Mouse (Mus musculus) megakaryocyte, embryonic 14.5 days (primary cell): ENCODE measurements around the gene Hist1h2bk. TPM values are rescaled to one million over a fixed set of nuclear protein-coding genes. Genes with fewer than 3 reads are reported as not detected.
"Not testable (repeated sequence)": the region's sequence is repeated elsewhere in the genome, so short reads cannot be mapped to it uniquely, and the experiment has no call there.

Experiments used
- H3K27me3 ChIP-seq: replicated peaks from 2 replicates; pipeline ENCODE3; 2012; ENCODE audit warnings: inconsistent platforms
- H3K36me3 ChIP-seq: replicated peaks from 2 replicates; pipeline ENCODE3; 2012; ENCODE audit warnings: low read length, inconsistent platforms, mixed read lengths
- H3K4me1 ChIP-seq: 2 replicates; pipeline ENCODE4 v1.6.1; 2012; ENCODE audit warnings: inconsistent platforms
- H3K4me3 ChIP-seq: replicated peaks from 2 replicates; pipeline ENCODE3; 2012; ENCODE audit warnings: moderate library complexity, mild to moderate bottlenecking, inconsistent platforms
- H3K9me3 ChIP-seq: 2 replicates; pipeline ENCODE4 v1.6.1; 2012; ENCODE audit warnings: inconsistent platforms
- FLI1 ChIP-seq: IDR thresholded peaks from 2 replicates; pipeline ENCODE4 v1.6.1; 2012; ENCODE audit warnings: low read length, inconsistent platforms, mixed read lengths
- GATA1 ChIP-seq: IDR thresholded peaks from 3 replicates; pipeline ENCODE4 v1.6.1; 2012; ENCODE audit warnings: mixed read lengths, low read length, inconsistent platforms, borderline replicate concordance
- polyA plus RNA-seq: library from polyadenylated mRNA; stranded (reverse); fragments of >175 nt; gene quantifications from 2 replicates; pipeline ENCODE4 v1.2.3, GENCODE M21; 2012; ENCODE audit warnings: low replicate concordance; ENCODE audit not compliant: insufficient read depth

Hist1h2bk gene
- polyA plus RNA-seq, result 7.0 TPM in 1 of 2 replicates, not detected in the other

GRCm38 (mm10) chr13:22035267-22036148 is at the start of gene Hist1h2bk, which contains the start of gene Hist1h2ah:
Gene Hist1h2bk, plus strand, starts transcription at chr13:22035870.
Gene Hist1h2ah, minus strand, starts transcription at chr13:22035568.
- not testable (repeated sequence) for H3K36me3 ChIP-seq, H3K27me3 ChIP-seq, H3K9me3 ChIP-seq
- H3K4me3 ChIP-seq, result peak within 1 kb of the TSS; percentile 90
- peak; percentile 67; the same call in 1 of the 2 replicates for TF ChIP-seq FLI1
- H3K4me1 ChIP-seq, result peaks cover 64% of the 10 kb centered on the region

- H3K4me3 ChIP-seq, result no peak overlapping the region
- peaks cover 14% of the 10 kb centered on the region for H3K9me3 ChIP-seq
- TF ChIP-seq GATA1 (no peak), FLI1 (peak; percentile 21; the same call in 1 of the 2 replicates)
- H3K27me3 ChIP-seq, result peaks cover 45% of the 10 kb centered on the region
- H3K36me3 ChIP-seq, result no peaks in the 10 kb centered on the region
- H3K4me1 ChIP-seq, result peaks cover 32% of the 10 kb centered on the region
These were observed 43.1 kb upstream of the Hist1h2bk start for GRCm38 (mm10) chr13:21992550-21992949.

- no peaks in the 10 kb centered on the region for H3K36me3 ChIP-seq
- peak overlapping the region; percentile 86 for H3K4me3 ChIP-seq
- peaks cover 34% of the 10 kb centered on the region for H3K4me1 ChIP-seq
- H3K27me3 ChIP-seq, result peaks cover 55% of the 10 kb centered on the region
- peaks cover 14% of the 10 kb centered on the region for H3K9me3 ChIP-seq
- TF ChIP-seq GATA1 (no peak), FLI1 (no peak)
These were observed 41.5 kb upstream of the Hist1h2bk start for GRCm38 (mm10) chr13:21993957-21994738.

DNA sequence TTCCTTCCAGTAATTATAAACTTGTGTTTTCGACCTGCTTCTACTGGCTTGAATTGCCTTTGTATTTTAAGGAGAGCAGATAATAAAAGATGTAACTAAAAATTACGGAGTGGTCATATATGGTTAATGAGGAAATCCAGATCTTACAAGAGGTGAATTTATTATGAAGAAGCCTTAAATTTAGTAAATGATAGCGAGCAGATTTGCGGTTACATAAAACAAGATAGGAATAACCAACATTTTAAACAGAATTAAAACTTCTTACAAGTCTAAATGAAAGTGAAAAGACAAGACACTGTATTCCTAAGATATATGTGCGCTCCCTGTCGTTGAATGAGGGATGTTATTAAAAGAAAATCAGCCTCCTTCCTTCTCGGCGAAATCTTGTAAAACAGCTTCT is 40.8 kb upstream of the Hist1h2bk start:
- Histone ChIP-seq H3K27me3 (peaks cover 56% of the 10 kb centered on the region), H3K9me3 (peaks cover 14% of the 10 kb centered on the region), H3K4me3 (peak overlapping the region; percentile 92), H3K36me3 (no peaks in the 10 kb centered on the region), H3K4me1 (peaks cover 34% of the 10 kb centered on the region)
- no peak for TF ChIP-seq GATA1
- no peak for TF ChIP-seq FLI1

GRCm38 (mm10) chr13:21995331-21995914 is 40.2 kb upstream of the Hist1h2bk start:
- peaks cover 54% of the 10 kb centered on the region for H3K27me3 ChIP-seq
- TF ChIP-seq GATA1 (no peak), FLI1 (no peak)
- no peaks in the 10 kb centered on the region for H3K36me3 ChIP-seq
- H3K4me3 ChIP-seq, result peak overlapping the region; percentile 92
- H3K9me3 ChIP-seq, result peaks cover 14% of the 10 kb centered on the region
- H3K4me1 ChIP-seq, result peaks cover 37% of the 10 kb centered on the region

DNA sequence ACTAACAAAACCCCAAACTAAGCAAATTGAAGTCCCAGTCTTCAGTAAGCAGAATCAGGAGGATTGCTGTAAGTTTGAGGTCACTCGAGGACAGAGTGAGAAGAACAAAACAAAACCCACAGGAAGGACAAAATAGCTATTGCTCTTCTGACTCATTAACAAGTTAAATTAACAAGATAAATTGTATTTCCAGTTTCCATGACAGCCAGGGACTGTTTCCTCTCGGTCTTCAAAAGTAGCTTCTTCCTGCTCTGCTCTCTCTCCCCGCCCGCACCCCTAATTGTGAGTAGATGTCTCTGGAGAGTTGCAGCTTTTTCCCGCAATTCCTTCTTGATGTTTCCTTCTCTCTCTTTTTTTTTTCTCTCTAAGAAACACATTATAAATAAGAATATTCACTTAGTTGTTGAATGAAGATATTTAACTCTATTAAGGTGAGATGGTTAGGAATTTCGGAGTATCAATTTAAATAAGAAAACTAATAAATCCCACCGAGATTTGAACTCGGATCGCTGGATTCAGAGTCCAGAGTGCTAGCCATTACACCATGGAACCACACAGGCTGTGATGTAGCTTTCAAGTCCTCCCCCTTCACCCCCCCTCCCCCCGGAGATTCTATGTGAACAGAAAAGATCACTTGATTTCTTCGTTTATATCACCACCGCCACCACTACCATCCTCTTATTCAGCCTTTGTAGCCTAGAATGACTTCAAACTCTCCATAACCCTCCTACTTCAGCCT is 39.4 kb upstream of the Hist1h2bk start:
- Histone ChIP-seq H3K4me3 (peak overlapping the region; percentile 92), H3K27me3 (peaks cover 54% of the 10 kb centered on the region)
- TF ChIP-seq FLI1 (no peak), GATA1 (no peak)

GRCm38 (mm10) chr13:21996840-21997185 is 38.9 kb upstream of the Hist1h2bk start:
- Histone ChIP-seq H3K4me3 (peak overlapping the region; percentile 92), H3K27me3 (peaks cover 48% of the 10 kb centered on the region), H3K9me3 (peaks cover under 1% of the 10 kb centered on the region), H3K36me3 (no peaks in the 10 kb centered on the region), H3K4me1 (peaks cover 50% of the 10 kb centered on the region)
- TF ChIP-seq FLI1 (no peak), GATA1 (no peak)

More for the DNA sequence above, 39.4 kb upstream of the Hist1h2bk start:
- Histone ChIP-seq H3K4me1 (peaks cover 45% of the 10 kb centered on the region), H3K36me3 (no peaks in the 10 kb centered on the region), H3K9me3 (peaks cover 6% of the 10 kb centered on the region)

- Histone ChIP-seq H3K9me3 (no peaks in the 10 kb centered on the region), H3K4me3 (peak overlapping the region; percentile 92), H3K27me3 (peaks cover 47% of the 10 kb centered on the region), H3K4me1 (peaks cover 55% of the 10 kb centered on the region), H3K36me3 (no peaks in the 10 kb centered on the region)
- TF ChIP-seq FLI1 (no peak), GATA1 (no peak)
These were observed 38.4 kb upstream of the Hist1h2bk start for GRCm38 (mm10) chr13:21997201-21997820.
